Mouse (Mus musculus) MEL (cell line): Measurements from ENCODE around the gene Nxpe2. TPM values are rescaled to one million over a fixed set of nuclear protein-coding genes. Genes with fewer than 3 reads are reported as not detected.

Source experiments
- DNase-seq: peaks from one replicate; pipeline ENCODE4 v3.0.0; 2011; ENCODE audit warnings: low read depth, low spot score
- H3K27ac ChIP-seq: 2 replicates; pipeline ENCODE4 v1.5.1; 2012; ENCODE audit warnings: low read depth, mild to moderate bottlenecking, control low read depth, low read length, moderate library complexity; ENCODE audit not compliant: control insufficient read depth
- H3K27me3 ChIP-seq, 2 experiments: fragments of 150-350 bp in 1 of 2; sonication (generic) in 1 of 2; 2 replicates each; pipeline ENCODE4 v1.6.1; 2012; ENCODE audit warnings: low read length in 2 of 2, mild to moderate bottlenecking in 2 of 2, improper control_type of control experiment in 1 of 2, moderate library complexity in 1 of 2; ENCODE audit not compliant: insufficient read depth in 2 of 2, control insufficient read depth in 1 of 2
- H3K36me3 ChIP-seq, 2 experiments: 2 replicates each; pipeline ENCODE4 v1.6.1; 2012 to 2014; ENCODE audit warnings: low read length in 2 of 2, improper control_type of control experiment in 1 of 2, inconsistent platforms in 1 of 2, mild to moderate bottlenecking in 1 of 2; ENCODE audit not compliant: insufficient read depth in 2 of 2, control insufficient read depth in 1 of 2
- H3K4me1 ChIP-seq, 2 experiments: fragments of 150-350 bp in 1 of 2; sonication (generic) in 1 of 2; 2 replicates each; pipeline ENCODE4 v1.6.1; 2012; ENCODE audit warnings: low read length in 2 of 2, improper control_type of control experiment in 1 of 2, mild to moderate bottlenecking in 1 of 2; ENCODE audit not compliant: insufficient read depth in 2 of 2, control insufficient read depth in 1 of 2
- H3K4me3 ChIP-seq, 2 experiments: fragments of 150-350 bp in 1 of 2; sonication (generic) in 1 of 2; 2 replicates each; pipeline ENCODE4 v1.5.1; 2012; ENCODE audit warnings: low read depth in 2 of 2, low read length in 2 of 2, mild to moderate bottlenecking in 2 of 2, moderate library complexity in 2 of 2, control low read depth in 1 of 2, improper control_type of control experiment in 1 of 2; ENCODE audit not compliant: control insufficient read depth in 1 of 2, insufficient read depth in 1 of 2
- H3K79me2 ChIP-seq: 2 replicates; pipeline ENCODE4 v1.6.1; 2012; ENCODE audit warnings: mild to moderate bottlenecking, low read length, moderate library complexity; ENCODE audit not compliant: control insufficient read depth, poor library complexity, insufficient read depth
- H3K9ac ChIP-seq: 2 replicates; pipeline ENCODE4 v1.6.1; 2012; ENCODE audit warnings: low read depth, mild to moderate bottlenecking, control low read depth, low read length, moderate library complexity; ENCODE audit not compliant: control insufficient read depth, poor library complexity, severe bottlenecking
- H3K9me3 ChIP-seq: fragments of 150-350 bp; sonication (generic); replicated peaks from 2 replicates; pipeline ENCODE4 v1.6.1; 2012; ENCODE audit warnings: mild to moderate bottlenecking, low read length, improper control_type of control experiment, moderate library complexity; ENCODE audit not compliant: insufficient read depth
- EP300 ChIP-seq, 2 experiments: IDR thresholded peaks; 2 replicates each; pipeline ENCODE4 v1.6.1; 2011; ENCODE audit warnings: improper control_type of control experiment in 2 of 2, low read length in 2 of 2, low read depth in 1 of 2, mild to moderate bottlenecking in 1 of 2
- ETS1 ChIP-seq: IDR thresholded peaks from 2 replicates; pipeline ENCODE4 v1.6.1; 2012; ENCODE audit warnings: low read depth, mild to moderate bottlenecking, inconsistent platforms, low read length, improper control_type of control experiment, moderate library complexity
- MAX ChIP-seq: IDR thresholded peaks from 2 replicates; pipeline ENCODE4 v1.6.1; 2011; ENCODE audit warnings: low read length, improper control_type of control experiment
- MEF2A ChIP-seq: IDR thresholded peaks from 2 replicates; pipeline ENCODE4 v1.6.1; 2014; ENCODE audit warnings: low read depth, mild to moderate bottlenecking, inconsistent platforms, low read length, improper control_type of control experiment; ENCODE audit not compliant: poor library complexity, insufficient replicate concordance, severe bottlenecking; ENCODE audit errors: extremely low read depth
- MYB ChIP-seq: IDR thresholded peaks from 2 replicates; pipeline ENCODE4 v1.6.1; 2011; ENCODE audit warnings: mild to moderate bottlenecking, low read depth, low read length, improper control_type of control experiment
- MYC ChIP-seq: IDR thresholded peaks from 2 replicates; pipeline ENCODE4 v1.6.1; 2011; ENCODE audit warnings: low read depth, mild to moderate bottlenecking, low read length, improper control_type of control experiment, moderate library complexity
- NELFE ChIP-seq: IDR thresholded peaks from 2 replicates; pipeline ENCODE4 v1.6.1; 2011; ENCODE audit warnings: low read depth, low read length, improper control_type of control experiment
- SIN3A ChIP-seq: IDR thresholded peaks from 2 replicates; pipeline ENCODE4 v1.6.1; 2012; ENCODE audit warnings: low read length, improper control_type of control experiment, inconsistent platforms
- SMC3 ChIP-seq: IDR thresholded peaks from 2 replicates; pipeline ENCODE4 v1.6.1; 2011; ENCODE audit warnings: low read depth, low read length, improper control_type of control experiment
- polyA plus RNA-seq, 2 experiments: library from polyadenylated mRNA; stranded (reverse) in 1 of 2; unstranded in 1 of 2; fragments of >175 nt in 1 of 2; fragments of >200 nt in 1 of 2; gene quantifications; 2 replicates each; pipeline versions ENCODE4 v1.2.1 to v1.2.4; 2012; ENCODE audit warnings: low replicate concordance in 2 of 2, low read depth in 1 of 2; ENCODE audit not compliant: insufficient read length in 2 of 2, insufficient read depth in 1 of 2, missing spikeins in 1 of 2
- total RNA-seq: library from RNA; depleted of rRNA; stranded (reverse); fragments of 300-350 nt; gene quantifications from 2 replicates; pipeline ENCODE4 v1.2.3, GENCODE M21; 2012

Gene Nxpe2
- total and polyA plus RNA-seq, 3 experiments, result 3.1 to 3.5 TPM; not detected in 1

DNA sequence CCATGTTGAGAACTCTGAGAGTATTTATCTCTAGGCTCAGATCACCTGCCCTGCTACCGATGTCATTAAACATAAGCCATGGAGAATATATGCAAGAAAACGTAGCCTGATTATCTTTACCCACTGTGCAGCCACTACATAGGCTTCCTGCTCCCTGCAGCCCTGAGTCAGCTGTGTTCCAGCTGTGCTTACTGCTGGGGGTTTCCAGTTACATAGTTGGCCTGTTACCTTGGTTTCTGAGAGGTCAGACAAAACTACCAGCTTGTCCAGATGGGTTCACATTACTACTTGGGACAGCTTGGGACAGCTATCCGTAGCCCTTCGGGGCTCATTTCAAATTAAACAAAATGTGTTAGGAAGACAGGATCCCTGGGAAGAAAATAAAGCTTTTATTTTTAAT lies 868 bp upstream of the Nxpe2 start:
- no peak overlapping the region for H3K4me3 ChIP-seq
- no peaks in the 10 kb centered on the region for H3K79me2 ChIP-seq
- peaks cover 10 to 16% of the 10 kb centered on the region in 2 experiments for H3K4me1 ChIP-seq
- peaks cover 0 to 14% of the 10 kb centered on the region in 2 experiments; a peak in 2 of 4 replicates for H3K36me3 ChIP-seq
- H3K9ac ChIP-seq, result no peak overlapping the region
- H3K27ac ChIP-seq, result no peak overlapping the region
- no peaks in the 10 kb centered on the region for H3K27me3 ChIP-seq
- TF ChIP-seq MEF2A, result no peak
- TF ChIP-seq ETS1, result peak; percentile 60
- no peak for TF ChIP-seq EP300 (IDR thresholded peaks at IDR 0.05; ENCODE audit: low read depth in 1 of 2, low read length in 2 of 2)
- peak; percentile 32 for DNase-seq
- H3K9me3 ChIP-seq, result no peaks in the 10 kb centered on the region

DNA sequence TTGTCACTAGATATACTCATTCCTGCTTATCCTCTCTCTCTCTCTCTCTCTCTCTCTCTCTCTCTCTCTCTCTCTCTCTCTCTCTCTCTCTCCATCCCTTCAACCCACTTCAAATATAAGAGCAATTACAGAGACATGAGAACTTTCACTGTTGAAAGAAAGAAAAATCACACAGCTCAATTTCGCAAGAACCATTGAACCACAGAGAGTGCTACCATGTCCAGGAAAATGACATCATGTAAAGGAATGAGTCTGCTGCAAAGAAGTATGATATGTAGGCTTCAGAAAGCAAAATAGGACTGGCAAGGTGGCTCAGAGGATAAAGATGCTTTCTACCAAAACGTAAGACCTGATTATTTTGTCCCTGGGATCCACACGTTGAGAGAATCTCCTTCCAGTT lies 7.4 kb downstream of the Nxpe2 start:
- H3K27me3 ChIP-seq, result no peaks in the 10 kb centered on the region; a peak in 2 of 4 replicates
- H3K27ac ChIP-seq, result no peak overlapping the region
- H3K4me1 ChIP-seq, result peaks cover 0 to 3% of the 10 kb centered on the region in 2 experiments; a peak in 2 of 4 replicates
- H3K9ac ChIP-seq, result no peak overlapping the region
- no peaks in the 10 kb centered on the region for H3K79me2 ChIP-seq
- peaks cover 0 to 3% of the 10 kb centered on the region in 2 experiments; a peak in 2 of 4 replicates for H3K36me3 ChIP-seq
- DNase-seq, result no peak
- no peak overlapping the region for H3K4me3 ChIP-seq
- H3K9me3 ChIP-seq, result no peaks in the 10 kb centered on the region
- TF ChIP-seq SMC3, result no peak

DNA sequence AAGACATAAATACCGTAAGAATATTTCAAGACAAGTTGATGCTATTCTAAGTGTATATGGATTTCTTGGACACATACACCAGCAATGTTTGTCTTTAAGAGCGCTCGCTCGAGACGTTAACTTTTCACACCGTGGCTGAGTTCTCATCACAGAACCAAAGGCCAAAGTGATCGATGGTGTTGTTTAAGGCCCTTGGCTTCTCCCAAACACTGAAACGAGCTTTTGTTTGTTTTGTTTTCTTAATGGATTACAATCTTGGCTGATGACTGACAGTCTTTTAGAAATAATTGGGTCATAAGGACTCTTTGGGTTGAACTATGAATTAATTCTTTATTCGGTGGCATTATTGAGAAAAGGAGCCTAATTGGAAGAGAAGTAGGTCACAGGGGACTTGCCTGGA lies 7.8 kb downstream of the Nxpe2 start:
- H3K36me3 ChIP-seq, result peaks cover 0 to 4% of the 10 kb centered on the region in 2 experiments; a peak in 2 of 4 replicates
- H3K9me3 ChIP-seq, result no peaks in the 10 kb centered on the region
- peaks cover 0 to 7% of the 10 kb centered on the region in 2 experiments; a peak in 3 of 4 replicates for H3K4me1 ChIP-seq
- H3K27me3 ChIP-seq, result no peaks in the 10 kb centered on the region; a peak in 2 of 4 replicates
- H3K27ac ChIP-seq, result no peak overlapping the region
- H3K9ac ChIP-seq, result no peak overlapping the region
- H3K4me3 ChIP-seq, result no peak overlapping the region
- TF ChIP-seq SIN3A, result no peak
- no peak for TF ChIP-seq NELFE
- no peak for TF ChIP-seq MAX
- TF ChIP-seq MYB, result no peak
- no peak for TF ChIP-seq MYC
- no peak for TF ChIP-seq ETS1
- H3K79me2 ChIP-seq, result no peaks in the 10 kb centered on the region
- DNase-seq, result no peak
